Mouse (Mus musculus): ENCODE measurements around the gene Plekha7.

GRCm38 (mm10) chr7:116200544-116200943, 107.6 kb downstream of the Plekha7 start:
- TF ChIP-seq CTCF (IDR thresholded peaks at IDR 0.05; ENCODE audit: control insufficient read depth, insufficient read depth, insufficient read length): no peak
- TF ChIP-seq MYOD1 (IDR thresholded peaks at IDR 0.05; ENCODE audit: control insufficient read depth, insufficient read length, low read depth): no peak
- no peak for TF ChIP-seq USF1 (IDR thresholded peaks at IDR 0.05; ENCODE audit: low read depth)
- no peak for TF ChIP-seq MAX (IDR thresholded peaks at IDR 0.05)
